Mouse (Mus musculus) lung, postnatal 0 days (tissue): Measurements from ENCODE around the gene Lipc.

ENCODE experiments used
- CTCF ChIP-seq: IDR thresholded peaks from 2 replicates; pipeline ENCODE4 v1.5.1; 2016; ENCODE audit warnings: antibody characterized with exemption, mild to moderate bottlenecking
- EP300 ChIP-seq: IDR thresholded peaks from 2 replicates; pipeline ENCODE4 v1.6.1; 2016; ENCODE audit warnings: antibody characterized with exemption, mild to moderate bottlenecking, control low read depth

GRCm38 (mm10) chr9:70864039-70864438 lies 88.0 kb downstream of the Lipc start:
- TF ChIP-seq CTCF (no peak), EP300 (no peak)
